Mouse (Mus musculus) spleen, adult 10 weeks (tissue): ENCODE measurements around the gene Evi5. TPM values are rescaled to one million over a fixed set of nuclear protein-coding genes. Genes with fewer than 3 reads are reported as not detected.

ENCODE experiments used
- polyA plus RNA-seq: library from polyadenylated mRNA; stranded (reverse); fragments of 350-450 nt; fragmentation: Illumina TruSeq; extraction: RNeasy Lipid Tissue Mini Kit (QIAGEN cat#74804); gene quantifications from one replicate; pipeline ENCODE4 v1.2.3, GENCODE M21; 2015; ENCODE audit warnings: low replicate concordance; ENCODE audit not compliant: insufficient read depth

Evi5 gene
- 24.1 TPM for polyA plus RNA-seq

DNA sequence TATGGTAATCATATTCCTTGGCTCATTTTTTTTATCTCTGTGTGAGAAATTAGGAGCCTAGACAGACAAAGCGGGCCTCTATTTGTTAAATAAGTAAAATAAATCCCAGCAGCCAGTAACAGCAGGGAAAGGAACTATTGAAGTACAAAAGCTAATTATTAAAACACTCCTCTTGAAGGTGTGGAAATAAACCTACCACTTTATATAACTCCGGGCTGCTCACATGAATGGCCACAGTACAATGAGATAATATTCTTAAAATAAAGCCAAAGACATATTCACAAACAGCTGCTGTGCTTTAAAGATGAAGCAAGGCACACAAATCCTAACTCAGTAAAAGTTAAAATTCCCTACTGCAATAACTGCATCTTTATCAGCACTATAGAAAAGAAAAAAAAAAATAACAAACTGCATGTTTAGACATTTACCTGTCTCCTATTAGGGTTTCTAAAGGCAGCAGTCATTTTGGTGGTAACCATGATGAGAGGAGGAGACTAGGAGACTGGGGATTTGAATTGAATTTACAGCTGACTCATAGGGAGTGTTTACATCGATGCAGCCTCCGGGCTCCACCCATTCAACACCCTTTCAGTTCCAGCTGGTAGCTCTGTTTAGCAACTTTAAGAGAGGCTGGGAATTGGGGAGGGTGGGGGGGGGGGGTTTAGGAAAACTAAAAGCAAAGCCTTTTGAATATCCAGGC, at the start of gene Evi5:
Evi5 (minus strand) TSS at position 547 of the 700 bp plus-strand sequence.

DNA sequence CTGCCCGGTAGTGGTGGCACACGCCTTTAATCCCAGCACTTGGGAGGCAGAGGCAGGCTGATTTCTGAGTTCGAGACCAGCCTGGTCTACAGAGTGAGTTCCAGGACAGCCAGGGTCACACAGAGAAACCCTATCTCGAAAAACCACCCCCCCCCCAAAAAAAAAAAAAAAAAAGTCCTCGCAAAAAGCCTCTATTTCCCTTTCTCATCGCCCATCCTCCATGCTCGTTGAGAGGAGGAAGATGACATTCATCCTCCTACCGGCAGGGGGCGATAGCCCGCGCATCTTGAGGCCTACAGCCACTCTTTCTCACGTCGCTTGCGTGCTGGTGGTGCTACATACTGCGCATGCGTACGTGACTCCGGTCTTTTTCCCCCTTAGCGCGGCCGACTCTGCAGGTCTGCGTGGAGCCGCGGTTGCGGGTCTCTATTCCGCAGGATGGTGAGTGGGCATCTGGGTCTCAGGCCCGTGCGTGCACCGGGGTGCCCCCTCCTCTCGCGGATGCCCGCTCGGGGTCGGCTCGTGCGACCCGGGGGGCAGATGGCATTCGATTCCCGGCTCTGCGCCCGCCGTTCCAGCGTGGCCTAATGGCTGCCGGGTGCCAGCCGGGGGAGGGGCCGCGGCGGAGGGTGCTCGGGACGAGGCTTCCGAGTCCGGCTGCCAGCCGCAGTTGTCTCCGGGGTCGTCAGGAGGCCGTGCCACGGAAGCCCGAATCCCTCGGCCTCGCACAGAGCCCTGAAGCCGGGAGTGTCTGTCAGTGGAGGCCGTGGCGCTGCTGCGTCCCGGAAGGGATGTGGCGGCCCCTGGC, 25.5 kb upstream of the Evi5 start, which contains the start of gene Rpl5:
Rpl5 (plus strand) TSS at position 297 of the 808 bp plus-strand sequence.

DNA sequence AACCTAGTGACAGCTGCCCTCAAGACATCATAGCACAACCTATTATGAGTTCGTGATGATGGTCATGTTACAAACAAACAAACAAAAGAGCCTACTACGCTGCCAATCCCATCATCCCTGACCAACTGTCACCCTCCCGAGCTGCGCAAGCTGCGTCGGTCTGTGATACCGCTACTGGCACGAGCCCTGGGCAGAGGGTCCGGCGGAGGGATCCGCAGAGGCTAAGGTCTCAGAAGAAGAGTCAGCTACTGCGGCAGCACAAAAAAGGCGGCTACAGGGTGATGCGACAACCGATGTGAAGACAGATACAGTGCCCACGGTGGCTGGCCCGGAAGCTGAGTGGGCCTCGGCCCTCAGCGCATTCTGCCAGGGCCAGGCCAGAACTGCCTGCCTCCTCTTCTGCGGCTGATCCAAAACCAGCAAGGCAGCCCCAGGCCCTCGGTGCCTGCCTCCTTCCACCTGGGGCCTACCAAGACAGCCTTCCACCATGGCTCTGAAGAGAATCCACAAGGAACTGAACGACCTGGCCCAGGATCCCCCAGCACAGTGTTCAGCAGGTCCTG, 44.8 kb downstream of the Evi5 start, which contains the start of gene Ube2d2b:
Ube2d2b (plus strand) TSS at position 102 of the 563 bp plus-strand sequence.

DNA sequence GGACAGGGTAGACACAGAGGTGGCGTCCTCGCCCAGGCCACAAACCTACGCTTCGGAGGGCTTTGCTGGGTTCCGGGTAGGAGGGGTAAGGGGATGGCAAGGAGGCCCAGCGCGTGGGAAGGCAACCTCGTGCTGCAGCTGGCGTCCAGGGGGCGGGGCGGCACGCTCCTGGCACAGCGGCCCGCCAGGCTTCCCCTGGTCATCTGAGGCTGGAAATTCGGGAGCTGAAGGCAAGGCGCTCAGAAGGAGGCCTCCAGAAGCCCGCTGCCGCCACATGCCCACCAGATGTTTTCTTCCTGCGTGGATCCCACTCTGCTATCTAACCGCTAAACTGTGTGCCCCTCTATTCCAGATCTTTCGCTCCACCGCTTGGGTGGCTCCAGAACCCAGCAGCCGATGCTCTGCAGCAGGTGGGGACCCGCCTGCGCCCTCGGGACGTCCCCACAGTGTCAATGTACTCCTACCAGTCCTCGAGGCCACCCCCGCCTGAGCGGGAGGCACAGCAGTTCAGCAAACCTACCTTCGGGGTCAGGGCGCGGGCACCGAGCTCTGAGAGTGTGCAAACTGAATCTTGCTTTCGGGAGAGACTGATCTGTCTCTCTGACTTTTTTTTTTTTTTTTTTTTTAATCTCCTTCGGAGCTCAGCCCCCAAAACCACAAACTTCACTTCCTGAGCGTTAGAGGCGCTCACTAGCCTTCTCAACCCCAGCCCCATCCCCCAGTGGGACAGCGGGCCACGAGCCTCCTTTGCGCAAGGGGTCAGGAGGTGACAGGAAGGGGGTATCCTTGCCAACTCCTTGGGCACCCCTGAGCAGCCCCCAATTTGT, 149.3 kb downstream of the Evi5 start, which contains the start of gene Gfi1:
Gfi1 (minus strand) TSS at position 602 of the 827 bp plus-strand sequence.

Other genes with a start within 250 kb of the Evi5 start
- gene Gfi1, start 149.1 kb downstream of the Evi5 start, polyA plus RNA-seq, result 4.6 TPM
- gene Ube2d2b, start 45.0 kb downstream of the Evi5 start, polyA plus RNA-seq, result not detected
- 1,595 TPM for gene Rpl5, start 25.4 kb upstream of the Evi5 start, polyA plus RNA-seq
- gene Fam69a, start 112.0 kb upstream of the Evi5 start, polyA plus RNA-seq, result 76.7 TPM
- gene Mtf2, start 190.6 kb upstream of the Evi5 start, polyA plus RNA-seq, result 69.6 TPM